Mouse (Mus musculus) hindbrain, embryonic 14.5 days (tissue): ENCODE results near the gene Ext2. TPM values are rescaled to one million over a fixed set of nuclear protein-coding genes. Genes with fewer than 3 reads are reported as not detected.

Experiments
- ATAC-seq: fragments of 200-750 bp; cut with Nextera tagmentation; 2 replicates; pipeline ENCODE4 v1.8.0; 2017; ENCODE audit warnings: moderate number of reproducible peaks, mild to moderate bottlenecking, moderate TSS enrichment, moderate library complexity; ENCODE audit not compliant: low FRiP score
- DNase-seq: peaks from one replicate; pipeline ENCODE4 v3.0.0-alpha.2; 2015; ENCODE audit warnings: low spot score
- H3K27ac ChIP-seq: fragments of 300-500 bp; sonication (generic); 2 replicates; pipeline ENCODE4 v1.5.1; 2014; ENCODE audit warnings: mild to moderate bottlenecking, moderate library complexity
- H3K27me3 ChIP-seq: fragments of 300-500 bp; sonication (generic); 2 replicates; pipeline ENCODE4 v1.6.1; 2014; ENCODE audit warnings: mild to moderate bottlenecking, low read length, mixed read lengths; ENCODE audit not compliant: control insufficient read depth, insufficient read depth
- H3K36me3 ChIP-seq: fragments of 300-500 bp; sonication (generic); replicated peaks from 2 replicates; pipeline ENCODE4 v1.6.1; 2014; ENCODE audit not compliant: control insufficient read depth, insufficient read depth
- H3K4me1 ChIP-seq: fragments of 300-500 bp; sonication (generic); replicated peaks from 2 replicates; pipeline ENCODE4 v1.6.1; 2014; ENCODE audit warnings: antibody characterized with exemption, low read length, mixed read lengths; ENCODE audit not compliant: control insufficient read depth, insufficient read depth
- H3K4me2 ChIP-seq: fragments of 300-500 bp; sonication (generic); replicated peaks from 2 replicates; pipeline ENCODE4 v1.6.1; 2014; ENCODE audit warnings: mild to moderate bottlenecking, moderate library complexity
- H3K4me3 ChIP-seq: fragments of 300-500 bp; sonication (generic); replicated peaks from 2 replicates; pipeline ENCODE4 v1.5.1; 2014; ENCODE audit warnings: mild to moderate bottlenecking, low read length
- H3K9ac ChIP-seq: fragments of 300-500 bp; sonication (generic); 2 replicates; pipeline ENCODE4 v1.6.1; 2014
- H3K9me3 ChIP-seq: fragments of 300-500 bp; sonication (generic); 2 replicates; pipeline ENCODE4 v1.6.1; 2016; ENCODE audit warnings: low read length; ENCODE audit not compliant: control insufficient read depth
- WGBS: fragments of 180-500 bp; shearing (Covaris S2); extraction: QIAGEN DNeasy Blood & Tissue Kit; methylation state at CpG from one replicate; pipeline ENCODE4 v1.1.7; 2014; 5-methylcytosine and 5-hydroxymethylcytosine counted together
- polyA plus RNA-seq: library from polyadenylated mRNA; unstranded; fragments of >200 nt; fragmentation: Nextera tagmentation; extraction: Ambion mirVana; gene quantifications from 2 replicates; pipeline ENCODE4 v1.2.1, GENCODE M21; 2014

Ext2 gene
- polyA plus RNA-seq, 1 experiment from 2014 or later = 71.3 TPM

GRCm38 (mm10) chr2:93693101-93693500 lies 129.3 kb downstream of the Ext2 start:
- Histone ChIP-seq H3K36me3 (no peaks in the 10 kb centered on the region; the same call in 1 of the 2 replicates), H3K4me3 (no peak overlapping the region), H3K4me1 (no peaks in the 10 kb centered on the region), H3K9ac (no peak overlapping the region), H3K4me2 (no peak overlapping the region), H3K9me3 (no peaks in the 10 kb centered on the region), H3K27me3 (no peaks in the 10 kb centered on the region), H3K27ac (no peak overlapping the region)
- 38% methylated on average over 4 of the region's 4 CpGs for WGBS
- ATAC-seq (no peak), DNase-seq (no peak)

- no peak for DNase-seq
- Histone ChIP-seq H3K36me3 (no peaks in the 10 kb centered on the region), H3K9ac (no peak overlapping the region), H3K27ac (no peak overlapping the region), H3K27me3 (no peaks in the 10 kb centered on the region), H3K4me1 (no peaks in the 10 kb centered on the region), H3K4me2 (no peak overlapping the region), H3K4me3 (no peak overlapping the region), H3K9me3 (no peaks in the 10 kb centered on the region)
- 80% methylated on average over 9 of the region's 9 CpGs for WGBS
- ATAC-seq = no peak
Observed at GRCm38 (mm10) chr2:93690064-93690930, 132.1 kb downstream of the Ext2 start.

GRCm38 (mm10) chr2:93683674-93684073 lies 138.7 kb downstream of the Ext2 start:
- WGBS = 49% methylated on average over 8 of the region's 8 CpGs
- H3K4me1 ChIP-seq = no peaks in the 10 kb centered on the region
- H3K4me3 ChIP-seq = no peak overlapping the region
- no peak overlapping the region for H3K4me2 ChIP-seq
- ATAC-seq (no peak), DNase-seq (no peak)
- no peaks in the 10 kb centered on the region for H3K36me3 ChIP-seq
- no peak overlapping the region for H3K27ac ChIP-seq
- H3K9ac ChIP-seq = no peak overlapping the region
- no peaks in the 10 kb centered on the region for H3K9me3 ChIP-seq
- no peaks in the 10 kb centered on the region for H3K27me3 ChIP-seq

GRCm38 (mm10) chr2:93682601-93683202 lies 139.7 kb downstream of the Ext2 start:
- 87% methylated on average over 7 of the region's 7 CpGs for WGBS
- ATAC-seq = no peak
- H3K4me2 ChIP-seq = no peak overlapping the region

GRCm38 (mm10) chr2:93681321-93681720 lies 141.0 kb downstream of the Ext2 start:
- DNase-seq (no peak), ATAC-seq (no peak)
- Histone ChIP-seq H3K9me3 (no peaks in the 10 kb centered on the region), H3K4me2 (no peak overlapping the region), H3K4me3 (no peak overlapping the region), H3K4me1 (no peaks in the 10 kb centered on the region), H3K27ac (no peak overlapping the region), H3K36me3 (no peaks in the 10 kb centered on the region), H3K9ac (no peak overlapping the region), H3K27me3 (no peaks in the 10 kb centered on the region)
- WGBS = 60% methylated on average over 5 of the region's 5 CpGs

More at GRCm38 (mm10) chr2:93682601-93683202, 139.7 kb downstream of the Ext2 start:
- H3K27ac ChIP-seq = no peak overlapping the region
- H3K4me3 ChIP-seq = no peak overlapping the region
- no peaks in the 10 kb centered on the region for H3K4me1 ChIP-seq
- no peak overlapping the region for H3K9ac ChIP-seq
- no peaks in the 10 kb centered on the region for H3K27me3 ChIP-seq
- no peak for DNase-seq
- H3K36me3 ChIP-seq = no peaks in the 10 kb centered on the region
- no peaks in the 10 kb centered on the region for H3K9me3 ChIP-seq

GRCm38 (mm10) chr2:93677231-93677630 lies 145.1 kb downstream of the Ext2 start:
- Histone ChIP-seq H3K4me1 (0 out of 2 replicates have a peak, but pooled peaks cover 5% of the 10 kb centered on the region), H3K27ac (no peak overlapping the region), H3K36me3 (no peaks in the 10 kb centered on the region), H3K4me2 (no peak overlapping the region), H3K27me3 (no peaks in the 10 kb centered on the region), H3K9ac (no peak overlapping the region), H3K9me3 (no peaks in the 10 kb centered on the region), H3K4me3 (no peak overlapping the region)
- no peak for ATAC-seq
- WGBS = 92% methylated on average over 14 of the region's 14 CpGs
- DNase-seq = no peak

GRCm38 (mm10) chr2:93671573-93672184 lies 150.7 kb downstream of the Ext2 start:
- H3K9ac ChIP-seq = no peak overlapping the region
- no peaks in the 10 kb centered on the region for H3K27me3 ChIP-seq
- no peaks in the 10 kb centered on the region for H3K9me3 ChIP-seq
- H3K36me3 ChIP-seq = no peaks in the 10 kb centered on the region
- H3K4me1 ChIP-seq = peaks cover 9% of the 10 kb centered on the region; the same call in 1 of the 2 replicates
- ATAC-seq (peak; percentile 28; the same call in 1 of the 2 replicates), DNase-seq (no peak)
- WGBS = 52% methylated on average over 15 of the region's 15 CpGs
- H3K4me3 ChIP-seq = no peak overlapping the region
- no peak overlapping the region for H3K4me2 ChIP-seq
- H3K27ac ChIP-seq = no peak overlapping the region

GRCm38 (mm10) chr2:93666146-93666858 lies 156.1 kb downstream of the Ext2 start:
- no peak overlapping the region for H3K4me2 ChIP-seq
- H3K36me3 ChIP-seq = no peaks in the 10 kb centered on the region
- no peaks in the 10 kb centered on the region for H3K27me3 ChIP-seq
- DNase-seq = no peak
- no peak overlapping the region for H3K27ac ChIP-seq
- no peak overlapping the region for H3K4me3 ChIP-seq
- H3K9ac ChIP-seq = no peak overlapping the region
- H3K9me3 ChIP-seq = no peaks in the 10 kb centered on the region
- H3K4me1 ChIP-seq = 0 out of 2 replicates have a peak, but pooled peaks cover 2% of the 10 kb centered on the region
- no peak for ATAC-seq
- 47% methylated on average over 3 of the region's 3 CpGs for WGBS

GRCm38 (mm10) chr2:93665472-93665871 lies 156.9 kb downstream of the Ext2 start:
- Histone ChIP-seq H3K27me3 (no peaks in the 10 kb centered on the region), H3K9ac (no peak overlapping the region), H3K9me3 (no peaks in the 10 kb centered on the region), H3K4me3 (no peak overlapping the region), H3K27ac (no peak overlapping the region), H3K4me1 (0 out of 2 replicates have a peak, but pooled peaks cover 2% of the 10 kb centered on the region), H3K4me2 (no peak overlapping the region), H3K36me3 (no peaks in the 10 kb centered on the region)
- DNase-seq (no peak), ATAC-seq (no peak)
- 78% methylated on average over 5 of the region's 5 CpGs for WGBS
